In genomic region chr16:3908537-3909111, GRCm38 (mm10) we compare ENCODE assay signal across 7 mouse cellular contexts. TPM values are rescaled to one million over a fixed set of nuclear protein-coding genes. Genes with fewer than 3 reads are reported as not detected.
DNase-seq lines count a peak whose midpoint lies in the region; ATAC-seq lines count a peak whose summit lies in the region.

Gene 1700037C18Rik, minus strand, starts transcription at chr16:3908689.
Gene Cluap1, plus strand, starts transcription at chr16:3908801.

- peak within 1 kb of the TSS; percentile 86 for H3K27ac ChIP-seq in embryonic facial prominence, embryonic 10.5 days (replicated peaks)
- peak within 1 kb of the TSS; percentile 85 for H3K27ac ChIP-seq in limb, embryonic 10.5 days
- H3K27ac ChIP-seq in midbrain, embryonic 13.5 days: peak within 1 kb of the TSS; percentile 78

- ATAC-seq in granulocyte monocyte progenitor cell, adult 5-6 weeks (replicated peaks; ENCODE audit: poor library complexity, severe bottlenecking): peak; percentile 92
- peak; percentile 98 for ATAC-seq in midbrain, embryonic 13.5 days

- peaks cover 13% of the 10 kb centered on the region for H3K4me1 ChIP-seq in embryonic facial prominence, embryonic 10.5 days
- H3K4me1 ChIP-seq in limb, embryonic 10.5 days: peaks cover 17% of the 10 kb centered on the region
- H3K4me1 ChIP-seq in midbrain, embryonic 13.5 days (replicated peaks): peaks cover 21% of the 10 kb centered on the region

- DNase-seq in adrenal gland, postnatal 10 days: peak; percentile 94
- DNase-seq in embryonic facial prominence, embryonic 10.5 days (ENCODE audit: low spot score): peak; percentile 91
- DNase-seq in kidney, adult 11 months: peak; percentile 96
- peak; percentile 91 for DNase-seq in limb, embryonic 10.5 days (ENCODE audit: low spot score)
- peak; percentile 82 for DNase-seq in spleen, adult 12 weeks (ENCODE audit: low spot score)

- H3K36me3 ChIP-seq in embryonic facial prominence, embryonic 10.5 days (replicated peaks): peaks cover 52% of the 10 kb centered on the region
- peaks cover 55% of the 10 kb centered on the region for H3K36me3 ChIP-seq in limb, embryonic 10.5 days
- peaks cover 47% of the 10 kb centered on the region for H3K36me3 ChIP-seq in midbrain, embryonic 13.5 days

- H3K4me3 ChIP-seq in embryonic facial prominence, embryonic 10.5 days: peak within 1 kb of the TSS; percentile 75
- peak within 1 kb of the TSS; percentile 72 for H3K4me3 ChIP-seq in limb, embryonic 10.5 days
- peak within 1 kb of the TSS; percentile 62 for H3K4me3 ChIP-seq in midbrain, embryonic 13.5 days (replicated peaks)

- WGBS in embryonic facial prominence, embryonic 10.5 days: under 1% methylated on average over 33 of the region's 33 CpGs
- WGBS in limb, embryonic 10.5 days: under 1% methylated on average over 33 of the region's 33 CpGs
- 0% methylated on average over 33 of the region's 33 CpGs for WGBS in midbrain, embryonic 13.5 days

- peak within 1 kb of the TSS; percentile 77 for H3K4me2 ChIP-seq in midbrain, embryonic 13.5 days (replicated peaks)

- peak within 1 kb of the TSS; percentile 69 for H3K9ac ChIP-seq in midbrain, embryonic 13.5 days (replicated peaks)

- no peaks in the 10 kb centered on the region for H3K27me3 ChIP-seq in embryonic facial prominence, embryonic 10.5 days (replicated peaks; ENCODE audit: low read depth, poor library complexity, severe bottlenecking)
- no peaks in the 10 kb centered on the region for H3K27me3 ChIP-seq in limb, embryonic 10.5 days (ENCODE audit: low read depth, poor library complexity, severe bottlenecking)
- H3K27me3 ChIP-seq in midbrain, embryonic 13.5 days: no peaks in the 10 kb centered on the region

- no peaks in the 10 kb centered on the region for H3K9me3 ChIP-seq in embryonic facial prominence, embryonic 10.5 days
- H3K9me3 ChIP-seq in limb, embryonic 10.5 days (replicated peaks): no peaks in the 10 kb centered on the region
- no peaks in the 10 kb centered on the region for H3K9me3 ChIP-seq in midbrain, embryonic 13.5 days

RNA-seq across cellular contexts. Expression of gene 1700037C18Rik, which starts in this region (rescaled TPM):
- total RNA-seq in adrenal gland, postnatal 10 days (2021): 1 to 10 TPM; 3.8 to 5.1 TPM
- 6.8 TPM in 2 replicates for polyA plus RNA-seq in embryonic facial prominence, embryonic 10.5 days (2016; fragmentation: Nextera tagmentation; extraction: Ambion mirVana)
- 0.77 and 1.6 TPM in 2 replicates for total RNA-seq in granulocyte monocyte progenitor cell, adult 5-6 weeks (2014; fragmentation: Nextera tagmentation)
- 0.69 and 6.2 TPM in 2 replicates for total RNA-seq in granulocyte monocyte progenitor cell, adult 5-6 weeks (2017)
- 7.7 and 8.8 TPM in 2 replicates for polyA plus RNA-seq in limb, embryonic 10.5 days (2016; fragmentation: Nextera tagmentation; extraction: Ambion mirVana)
- 11.1 and 12.2 TPM in 2 replicates for polyA plus RNA-seq in midbrain, embryonic 13.5 days (2015; fragmentation: Nextera tagmentation; extraction: Ambion mirVana)

RNA-seq across cellular contexts. Expression of gene Cluap1, which starts in this region (rescaled TPM):
- total RNA-seq in adrenal gland, postnatal 10 days (2021): 10 to 100 TPM; 15.0 to 21.8 TPM
- 22.5 and 24.7 TPM in 2 replicates for polyA plus RNA-seq in embryonic facial prominence, embryonic 10.5 days (2016; fragmentation: Nextera tagmentation; extraction: Ambion mirVana)
- total RNA-seq in granulocyte monocyte progenitor cell, adult 5-6 weeks (2014; fragmentation: Nextera tagmentation): 23.1 and 23.8 TPM in 2 replicates
- 41.5 and 45.6 TPM in 2 replicates for total RNA-seq in granulocyte monocyte progenitor cell, adult 5-6 weeks (2017)
- polyA plus RNA-seq in limb, embryonic 10.5 days (2016; fragmentation: Nextera tagmentation; extraction: Ambion mirVana): 20.1 and 20.4 TPM in 2 replicates
- polyA plus RNA-seq in midbrain, embryonic 13.5 days (2015; fragmentation: Nextera tagmentation; extraction: Ambion mirVana): 33.2 and 33.4 TPM in 2 replicates

Comparison
In these comparisons a context has a peak if more than half of its experiments do, and no peak if none do; other contexts are left out.
1. Peak in every context shown above with its lines: DNase-seq, ATAC-seq, H3K4me3 ChIP-seq and H3K27ac ChIP-seq.